Mouse (Mus musculus) splenic B cell, adult 2 months (primary cell): ENCODE measurements around the gene Lamc3.
A peak's percentile ranks its signal among the peaks of the same experiment; 100 is the strongest.

ENCODE experiments used
- DNase-seq: peaks from one replicate; pipeline ENCODE4 v3.0.0-alpha.2; 2011; ENCODE audit warnings: low read depth, low spot score
- H3K27me3 ChIP-seq: 2 replicates; pipeline ENCODE4 v1.6.1; 2012; ENCODE audit warnings: mild to moderate bottlenecking, low read length, moderate library complexity, mixed read lengths; ENCODE audit not compliant: control insufficient read depth, poor library complexity, insufficient read depth, severe bottlenecking
- H3K36me3 ChIP-seq: 2 replicates; pipeline ENCODE4 v1.6.1; 2012; ENCODE audit warnings: mild to moderate bottlenecking, low read length, moderate library complexity, mixed read lengths; ENCODE audit not compliant: control insufficient read depth, poor library complexity, insufficient read depth, severe bottlenecking

The Lamc3 gene

DNA sequence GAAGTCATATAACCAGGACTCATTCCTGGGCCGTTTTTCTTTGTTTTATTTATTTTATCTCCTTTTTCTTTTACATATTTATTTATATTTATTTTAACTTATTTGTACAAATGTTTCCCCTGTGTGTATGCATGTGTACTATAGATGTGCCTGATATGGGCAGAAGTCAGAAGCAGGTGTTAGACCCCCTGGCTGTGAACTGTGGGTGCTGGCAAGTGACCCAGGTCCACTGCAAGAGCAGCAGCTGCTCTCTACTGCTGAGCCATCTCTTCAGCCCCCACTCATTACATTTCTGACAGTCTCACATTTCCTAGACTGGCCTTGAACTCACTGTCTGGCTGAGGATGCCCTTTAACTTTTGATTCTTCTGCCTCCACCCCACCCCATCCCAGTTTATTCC lies 51.2 kb downstream of the Lamc3 start:
- DNase-seq, result no peak
- Histone ChIP-seq H3K27me3 (no peaks in the 10 kb centered on the region), H3K36me3 (no peaks in the 10 kb centered on the region)

- Histone ChIP-seq H3K27me3 (no peaks in the 10 kb centered on the region), H3K36me3 (no peaks in the 10 kb centered on the region)
- no peak for DNase-seq
Measured at GRCm38 (mm10) chr2:31943011-31943410, 55.9 kb downstream of the Lamc3 start.

DNA sequence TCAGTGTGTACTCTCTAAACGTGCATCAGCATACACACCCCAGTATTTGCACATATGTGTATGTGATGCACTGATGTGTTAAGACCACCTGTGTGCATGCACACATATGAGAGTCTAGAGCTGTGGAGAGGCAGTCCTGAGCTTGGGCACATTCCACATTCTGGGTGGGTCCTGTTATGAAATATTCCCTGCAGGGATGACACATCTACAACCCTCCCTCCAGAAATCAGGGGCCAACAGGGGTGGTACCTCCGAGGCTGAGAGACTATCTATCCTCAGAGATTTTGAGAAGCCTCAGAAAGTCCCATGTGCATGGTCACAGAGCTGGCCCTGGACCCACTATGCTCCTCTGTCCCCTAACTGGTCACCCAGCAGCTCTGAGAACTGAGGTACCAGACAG lies 58.5 kb downstream of the Lamc3 start:
- no peaks in the 10 kb centered on the region for H3K36me3 ChIP-seq
- H3K27me3 ChIP-seq, result no peaks in the 10 kb centered on the region
- no peak for DNase-seq

DNA sequence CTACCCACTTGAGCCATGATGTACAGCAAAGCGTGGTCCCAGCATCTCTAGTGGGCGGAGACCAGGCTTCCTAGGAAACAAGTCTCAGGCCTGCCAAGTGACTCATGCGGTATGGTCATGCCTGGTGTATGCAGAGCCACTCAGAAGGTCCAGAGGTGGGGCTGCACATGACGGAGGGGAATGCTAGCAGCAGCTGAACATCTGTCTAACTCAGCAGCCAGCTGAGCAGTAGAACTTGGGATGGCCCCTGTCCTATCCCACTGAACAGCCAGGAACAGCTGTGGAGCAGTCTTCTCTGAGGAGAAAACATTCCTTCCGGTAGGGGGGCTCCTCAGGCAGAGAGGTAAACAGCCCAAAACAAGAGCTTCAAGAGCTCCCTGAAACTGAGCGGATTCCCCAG lies 61.3 kb downstream of the Lamc3 start:
- Histone ChIP-seq H3K36me3 (no peaks in the 10 kb centered on the region), H3K27me3 (no peaks in the 10 kb centered on the region)
- DNase-seq, result no peak

DNA sequence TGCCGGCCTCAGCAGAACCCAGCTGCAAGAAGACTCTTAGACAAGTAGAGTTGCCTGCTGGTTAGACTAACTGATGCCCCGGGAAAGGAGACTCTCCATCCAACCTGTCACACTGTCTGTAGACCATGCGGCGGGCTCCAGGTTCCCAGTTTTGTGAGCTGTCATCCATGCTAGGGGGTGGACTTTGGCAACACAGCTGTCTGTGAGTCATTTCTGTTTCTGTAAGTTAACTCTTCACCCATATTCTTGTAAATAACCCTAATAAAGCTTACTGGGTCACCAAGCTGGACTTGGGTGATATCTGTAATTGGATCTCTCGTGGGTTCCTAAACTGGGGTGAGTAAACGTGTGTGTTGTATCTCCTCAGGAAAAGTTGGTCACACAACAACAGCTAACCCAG lies 61.7 kb downstream of the Lamc3 start:
- no peak for DNase-seq
- no peaks in the 10 kb centered on the region for H3K36me3 ChIP-seq
- no peaks in the 10 kb centered on the region for H3K27me3 ChIP-seq

GRCm38 (mm10) chr2:31950058-31950871 lies 63.2 kb downstream of the Lamc3 start, which contains the start of gene Aif1l:
Gene Aif1l (plus strand): TSS chr2:31950139.
- Histone ChIP-seq H3K27me3 (no peaks in the 10 kb centered on the region), H3K36me3 (no peaks in the 10 kb centered on the region)
- peak; percentile 39 for DNase-seq

DNA sequence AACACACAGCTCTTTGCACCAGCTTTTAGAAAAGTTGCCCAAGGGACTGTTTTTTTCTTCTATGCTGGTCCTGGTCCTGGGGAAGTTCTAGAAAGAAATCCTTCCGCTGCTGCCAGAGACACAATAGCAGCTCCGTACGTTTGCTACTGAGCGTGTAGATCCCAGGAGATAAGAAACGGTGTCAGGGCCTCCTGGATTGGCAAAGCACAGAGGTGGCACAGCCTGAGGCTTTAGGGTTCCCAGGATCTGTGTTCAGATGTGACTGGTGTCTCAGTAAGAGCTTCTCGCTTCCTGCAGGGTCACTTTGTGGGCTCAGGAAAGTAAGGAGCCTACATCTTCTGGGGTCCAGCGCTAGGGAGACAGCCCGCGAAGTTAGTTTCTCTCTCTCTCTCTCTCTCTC lies 63.9 kb downstream of the Lamc3 start:
- no peak for DNase-seq
- Histone ChIP-seq H3K36me3 (no peaks in the 10 kb centered on the region), H3K27me3 (no peaks in the 10 kb centered on the region)

DNA sequence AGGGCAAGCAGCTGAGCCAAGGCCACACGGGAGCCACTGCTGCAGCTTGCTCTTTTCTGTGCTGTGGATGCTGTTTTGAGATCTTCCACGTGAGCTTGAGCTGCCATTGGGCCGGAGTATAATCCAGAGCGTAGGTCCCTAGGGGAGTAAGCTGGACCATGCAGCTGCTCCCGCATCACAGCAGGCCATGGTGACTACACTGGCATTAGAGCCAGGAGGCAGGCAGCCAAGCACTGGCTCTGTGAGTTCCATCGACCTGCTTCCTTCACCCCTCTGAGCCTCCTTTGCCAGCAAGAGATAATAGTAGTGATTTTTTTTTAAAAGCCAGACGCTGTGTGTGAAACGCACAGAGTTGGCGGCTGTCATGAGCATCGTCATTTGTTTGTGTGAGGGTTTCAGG lies 65.1 kb downstream of the Lamc3 start:
- no peak for DNase-seq
- H3K27me3 ChIP-seq, result no peaks in the 10 kb centered on the region
- no peaks in the 10 kb centered on the region for H3K36me3 ChIP-seq

DNA sequence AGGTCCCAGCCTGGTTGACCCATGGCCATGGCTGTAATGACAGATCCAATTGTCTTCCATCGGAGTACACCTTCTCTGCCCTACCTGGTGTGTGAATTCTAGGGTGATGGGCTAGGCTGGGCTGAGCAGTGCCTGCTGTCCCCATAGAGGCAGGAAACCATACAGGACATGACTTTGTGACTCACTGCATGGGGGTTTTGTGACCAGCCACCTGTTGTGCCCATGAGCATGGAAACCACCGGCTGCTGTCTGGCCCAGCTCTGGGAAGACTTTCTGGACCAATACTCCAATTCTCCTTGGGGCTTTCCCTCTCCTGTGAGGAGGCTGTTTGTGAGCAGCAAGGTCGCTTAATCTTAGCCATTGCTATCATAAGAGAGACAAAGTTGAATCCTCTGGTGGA lies 65.6 kb downstream of the Lamc3 start:
- Histone ChIP-seq H3K27me3 (no peaks in the 10 kb centered on the region), H3K36me3 (no peaks in the 10 kb centered on the region)
- DNase-seq, result no peak

DNA sequence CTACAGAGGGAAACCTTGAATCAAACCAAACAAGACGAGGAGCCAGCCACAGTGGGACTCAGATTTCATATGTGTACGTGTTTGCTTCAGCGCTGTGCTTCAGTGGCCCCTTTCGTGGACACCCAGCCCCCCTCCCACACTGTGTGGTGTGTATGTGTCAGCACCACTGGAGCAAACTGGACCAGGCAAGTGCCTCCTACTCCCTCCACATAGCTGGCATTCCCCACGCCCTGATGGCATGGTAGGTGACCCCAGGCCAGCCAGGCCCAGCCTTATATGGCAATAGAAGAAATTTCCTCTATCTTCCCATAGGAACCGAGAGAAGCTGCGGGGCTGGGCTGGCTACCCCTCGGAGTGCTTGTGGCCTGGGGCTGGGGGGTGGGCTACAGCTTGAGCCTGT lies 66.6 kb downstream of the Lamc3 start:
- H3K36me3 ChIP-seq, result no peaks in the 10 kb centered on the region
- DNase-seq, result no peak
- H3K27me3 ChIP-seq, result no peaks in the 10 kb centered on the region

DNA sequence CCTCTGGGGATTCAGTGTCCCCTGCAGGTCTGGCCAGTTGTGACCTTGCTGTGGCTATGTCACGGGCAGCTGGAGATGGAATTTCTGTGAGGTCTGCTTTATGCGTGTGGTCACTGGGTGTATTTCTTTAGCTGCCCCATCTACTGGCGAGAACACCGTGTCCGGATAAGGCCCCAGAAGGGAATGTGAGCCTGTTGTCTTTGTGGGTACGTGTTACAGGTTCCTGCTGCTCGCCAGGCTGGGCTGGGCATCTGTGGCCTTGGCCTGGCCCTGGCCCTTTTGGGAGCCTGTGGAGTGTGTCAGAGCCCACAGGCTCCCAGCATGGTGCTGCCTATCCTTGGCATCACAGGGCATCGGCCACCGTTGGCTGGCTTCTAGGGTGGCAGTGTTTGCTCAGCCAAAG lies 67.7 kb downstream of the Lamc3 start:
- Histone ChIP-seq H3K36me3 (no peaks in the 10 kb centered on the region), H3K27me3 (no peaks in the 10 kb centered on the region)
- DNase-seq, result no peak

GRCm38 (mm10) chr2:31955686-31956085 lies 68.6 kb downstream of the Lamc3 start:
- no peaks in the 10 kb centered on the region for H3K27me3 ChIP-seq
- no peaks in the 10 kb centered on the region for H3K36me3 ChIP-seq
- no peak for DNase-seq

GRCm38 (mm10) chr2:31957211-31957610 lies 70.1 kb downstream of the Lamc3 start:
- DNase-seq, result no peak
- H3K36me3 ChIP-seq, result no peaks in the 10 kb centered on the region
- H3K27me3 ChIP-seq, result no peaks in the 10 kb centered on the region

- no peaks in the 10 kb centered on the region for H3K27me3 ChIP-seq
- no peaks in the 10 kb centered on the region for H3K36me3 ChIP-seq
- DNase-seq, result no peak
Measured at GRCm38 (mm10) chr2:31960986-31961385, 73.9 kb downstream of the Lamc3 start.

- no peaks in the 10 kb centered on the region for H3K36me3 ChIP-seq
- DNase-seq, result no peak
- no peaks in the 10 kb centered on the region for H3K27me3 ChIP-seq
Measured at GRCm38 (mm10) chr2:31961791-31962222, 74.7 kb downstream of the Lamc3 start.
